Mouse (Mus musculus): ENCODE measurements at regions not wholly inside any gene's neighbourhood (a gene's known extent, or its start where the extent isn't known, plus 50 kb on each side); places are given as distances from the start of the nearest gene placed in this dataset.

- DNase-seq = no peak
- intact Hi-C loops (cut with DNase I; ENCODE audit: low total_unique reads) = no loop called here
Measured at GRCm38 (mm10) chr12:65548301-65548700, 323.0 kb downstream of the Wdr20rt start.

DNA sequence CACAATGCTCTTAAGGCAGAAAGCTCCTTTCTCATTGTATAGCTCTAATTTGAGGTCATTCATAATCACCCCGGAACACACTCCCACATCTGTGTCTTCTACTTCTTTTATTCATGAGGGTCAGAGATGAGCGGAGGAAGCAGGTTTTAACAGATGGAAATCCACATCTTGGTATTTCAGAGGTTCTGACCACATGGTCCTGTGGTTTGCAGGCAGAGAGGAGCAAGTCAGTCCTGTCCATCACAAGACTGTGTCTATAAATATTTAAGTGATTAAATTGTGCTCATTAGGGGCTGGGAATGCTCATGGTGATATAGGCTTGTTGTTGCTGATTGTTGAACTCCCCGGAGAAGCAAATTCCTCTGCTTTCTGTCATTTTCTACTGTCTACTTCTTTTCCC, 326.9 kb downstream of the Wdr20rt start:
- intact Hi-C loops (cut with DNase I; ENCODE audit: low total_unique reads) = no loop called here
- DNase-seq = no peak

DNA sequence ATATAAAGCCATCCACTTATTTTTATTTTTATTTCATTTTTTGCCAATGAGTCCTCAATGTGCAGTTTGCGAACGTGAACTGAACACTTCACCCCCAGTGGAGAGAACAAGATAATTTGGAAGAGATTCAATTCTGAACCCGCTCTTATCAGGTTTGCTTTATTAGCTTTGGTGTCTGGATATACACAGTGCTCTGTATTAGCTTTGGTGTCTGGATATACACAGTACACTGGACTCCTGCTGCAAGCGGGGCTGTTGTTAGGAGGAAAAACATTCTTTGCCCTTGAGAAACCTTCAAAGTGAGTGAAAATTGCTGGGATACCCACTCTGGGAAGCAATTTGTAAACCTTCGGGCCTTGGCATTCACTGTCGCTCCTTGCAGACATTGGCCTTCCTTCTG, 333.7 kb downstream of the Wdr20rt start:
- intact Hi-C loops (cut with DNase I; ENCODE audit: low total_unique reads) = no loop called here
- no peak for DNase-seq

GRCm38 (mm10) chr12:65559809-65560208, 334.5 kb downstream of the Wdr20rt start:
- no peak for DNase-seq
- intact Hi-C loops (cut with DNase I; ENCODE audit: low total_unique reads) = no loop called here

DNA sequence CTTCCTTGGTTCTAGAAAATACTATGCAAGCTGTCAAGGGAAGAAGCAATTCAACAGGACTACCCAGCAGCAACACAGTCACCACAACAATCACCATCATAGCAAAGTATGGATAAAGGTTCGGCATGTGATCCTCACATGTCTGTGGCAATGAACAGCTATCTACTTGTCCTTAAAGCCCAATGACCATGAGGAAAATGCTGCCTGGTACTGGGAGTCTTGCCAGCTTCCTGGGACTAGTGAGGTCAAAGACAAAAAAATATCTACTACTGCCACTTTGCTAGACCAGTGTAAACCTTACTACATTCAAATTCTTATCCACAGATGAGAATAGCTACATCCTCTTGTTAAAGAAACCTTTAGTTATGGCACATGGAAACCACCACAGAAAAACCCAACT, 346.3 kb downstream of the Wdr20rt start:
- no peak for DNase-seq
- intact Hi-C loops (cut with DNase I; ENCODE audit: low total_unique reads) = no loop called here

GRCm38 (mm10) chr12:65593559-65593958, 368.2 kb downstream of the Wdr20rt start:
- DNase-seq = no peak
- intact Hi-C loops (cut with DNase I; ENCODE audit: low total_unique reads) = no loop called here

DNA sequence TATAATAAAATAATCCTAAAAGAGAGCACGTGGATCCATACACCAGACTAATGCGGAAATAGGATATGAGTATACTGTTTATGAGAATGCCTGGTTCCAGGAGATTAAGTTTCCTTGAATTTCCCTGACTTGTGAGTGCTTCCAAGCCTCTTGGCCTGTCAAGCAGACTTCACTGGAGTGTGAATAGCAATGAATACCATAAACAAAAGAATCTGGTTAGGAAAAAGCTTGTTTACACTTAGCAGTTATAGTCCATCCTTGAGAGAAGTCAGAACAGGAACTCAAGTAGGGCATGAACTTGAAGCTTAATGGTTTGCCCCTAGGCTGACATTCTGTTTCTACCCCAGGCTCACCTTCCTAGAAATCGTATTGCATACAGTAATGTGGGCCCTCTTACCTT, 368.8 kb downstream of the Wdr20rt start:
- intact Hi-C loops (cut with DNase I; ENCODE audit: low total_unique reads) = no loop called here
- no peak for DNase-seq

DNA sequence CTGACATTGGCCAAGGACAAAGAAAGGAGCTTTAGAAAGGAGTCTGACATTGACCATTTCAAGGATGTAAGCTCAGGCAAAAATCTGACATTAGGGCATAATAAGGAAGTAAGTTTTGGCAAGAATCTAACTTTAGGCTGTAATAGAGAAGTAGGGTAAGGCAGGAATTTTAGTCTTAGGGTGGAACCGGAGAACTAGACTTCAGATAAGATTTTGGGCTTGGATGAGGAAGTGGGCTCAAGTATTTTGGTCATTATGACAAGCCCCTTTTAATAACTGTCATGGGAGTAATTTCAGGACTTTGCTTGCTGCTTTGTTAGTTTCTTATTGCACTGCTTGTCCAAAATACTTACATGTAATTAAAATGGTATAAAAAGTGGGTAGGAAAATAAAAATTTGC, 418.9 kb downstream of the Wdr20rt start:
- intact Hi-C loops (cut with DNase I; ENCODE audit: low total_unique reads) = no loop called here

GRCm38 (mm10) chr12:65656772-65657171, 431.5 kb downstream of the Wdr20rt start:
- no peak for DNase-seq
- intact Hi-C loops (cut with DNase I; ENCODE audit: low total_unique reads) = no loop called here

More for the DNA sequence above, 418.9 kb downstream of the Wdr20rt start:
- no peak for DNase-seq

DNA sequence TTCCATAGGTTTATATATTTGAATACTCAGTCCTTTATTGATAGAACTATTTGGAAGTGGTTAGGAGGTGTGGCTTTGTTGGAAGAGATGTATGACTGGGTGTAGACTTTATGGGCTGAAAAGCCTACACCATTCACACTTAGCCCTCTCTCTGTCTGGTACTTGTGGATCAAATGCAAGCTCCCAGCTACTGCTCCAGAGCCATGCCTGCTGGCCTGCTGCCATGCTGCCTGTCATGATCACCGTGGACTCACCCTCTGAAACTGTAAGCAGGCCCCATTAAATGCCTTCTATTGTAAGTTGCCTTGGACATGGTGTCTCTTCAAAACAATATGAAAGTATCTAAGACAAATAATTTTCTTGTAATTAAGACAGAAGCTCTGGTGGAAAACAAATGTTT, 446.4 kb downstream of the Wdr20rt start:
- no peak for DNase-seq
- intact Hi-C loops (cut with DNase I; ENCODE audit: low total_unique reads) = no loop called here

GRCm38 (mm10) chr12:65673193-65673592, 447.9 kb downstream of the Wdr20rt start:
- no peak for DNase-seq
- intact Hi-C loops (cut with DNase I; ENCODE audit: low total_unique reads) = no loop called here

- DNase-seq = no peak
- intact Hi-C loops (cut with DNase I; ENCODE audit: low total_unique reads) = no loop called here
Measured at GRCm38 (mm10) chr12:65674916-65675660, 449.8 kb downstream of the Wdr20rt start.

- intact Hi-C loops (cut with DNase I; ENCODE audit: low total_unique reads) = no loop called here
- DNase-seq = no peak
Measured at GRCm38 (mm10) chr12:65680335-65680734, 455.0 kb downstream of the Wdr20rt start.

DNA sequence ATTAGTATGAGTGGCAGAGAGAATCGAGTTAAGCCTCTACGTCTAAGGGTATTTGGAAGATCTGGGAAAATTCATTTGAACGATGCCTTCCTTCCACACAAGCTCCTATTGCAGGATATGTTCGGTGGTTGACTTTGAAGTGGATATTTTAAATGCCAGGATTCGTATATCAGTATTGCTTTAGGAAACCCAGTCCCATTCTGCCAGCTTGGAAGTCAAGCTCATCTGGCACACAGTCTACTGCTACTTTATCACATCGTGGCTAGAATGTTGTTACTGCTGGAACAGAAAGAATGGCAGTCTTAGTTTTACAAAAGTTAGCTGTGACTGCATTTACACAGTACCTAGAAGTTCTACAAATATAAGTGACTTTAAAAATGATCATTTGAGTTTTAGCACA, 456.5 kb downstream of the Wdr20rt start:
- intact Hi-C loops (cut with DNase I; ENCODE audit: low total_unique reads) = no loop called here
- no peak for DNase-seq

- intact Hi-C loops (cut with DNase I; ENCODE audit: low total_unique reads) = no loop called here
- DNase-seq = no peak
Measured at GRCm38 (mm10) chr12:65704985-65705384, 479.7 kb downstream of the Wdr20rt start.

GRCm38 (mm10) chr12:65712304-65712703, 487.0 kb downstream of the Wdr20rt start:
- intact Hi-C loops (cut with DNase I; ENCODE audit: low total_unique reads) = no loop called here
- DNase-seq = no peak
